Mouse (Mus musculus) lung, embryonic 15.5 days (tissue): ENCODE results near the gene Hus1b. TPM values are rescaled to one million over a fixed set of nuclear protein-coding genes. Genes with fewer than 3 reads are reported as not detected.
A peak's percentile ranks its signal among the peaks of the same experiment; 100 is the strongest.

ENCODE experiments used
- ATAC-seq: fragments of 200-750 bp; cut with Nextera tagmentation; 2 replicates; pipeline ENCODE4 v1.8.0; 2017; ENCODE audit warnings: moderate number of reproducible peaks, borderline replicate concordance; ENCODE audit not compliant: low FRiP score, low TSS enrichment; ENCODE audit errors: extremely low read depth
- H3K27ac ChIP-seq: fragments of 300-500 bp; sonication (generic); 2 replicates; pipeline ENCODE4 v1.5.1; 2015; ENCODE audit warnings: moderate library complexity, mild to moderate bottlenecking, inconsistent platforms
- H3K27me3 ChIP-seq: fragments of 300-500 bp; sonication (generic); 2 replicates; pipeline ENCODE4 v1.6.1; 2015; ENCODE audit warnings: inconsistent platforms
- H3K36me3 ChIP-seq: fragments of 300-500 bp; sonication (generic); 2 replicates; pipeline ENCODE4 v1.6.1; 2015; ENCODE audit warnings: inconsistent platforms
- H3K4me1 ChIP-seq: fragments of 300-500 bp; sonication (generic); 2 replicates; pipeline ENCODE4 v1.6.1; 2015; ENCODE audit warnings: inconsistent platforms
- H3K4me2 ChIP-seq: fragments of 300-500 bp; sonication (generic); 2 replicates; pipeline ENCODE4 v1.6.1; 2015; ENCODE audit warnings: inconsistent platforms, mild to moderate bottlenecking, moderate library complexity
- H3K4me3 ChIP-seq: fragments of 300-500 bp; sonication (generic); 2 replicates; pipeline ENCODE4 v1.5.1; 2015; ENCODE audit warnings: mild to moderate bottlenecking, inconsistent platforms
- H3K9ac ChIP-seq: fragments of 300-500 bp; sonication (generic); 2 replicates; pipeline ENCODE4 v1.6.1; 2015; ENCODE audit warnings: inconsistent platforms
- H3K9me3 ChIP-seq: fragments of 300-500 bp; sonication (generic); 2 replicates; pipeline ENCODE4 v1.6.1; 2016; ENCODE audit warnings: inconsistent platforms
- WGBS: fragments of 180-500 bp; shearing (Covaris S2); methylation state at CpG from one replicate; pipeline ENCODE4 v1.1.7; 2015; 5-methylcytosine and 5-hydroxymethylcytosine counted together
- polyA plus RNA-seq: library from polyadenylated mRNA; unstranded; fragments of >200 nt; fragmentation: Nextera tagmentation; extraction: Ambion mirVana; gene quantifications from 2 replicates; pipeline ENCODE4 v1.2.1, GENCODE M21; 2015

The Hus1b gene
- polyA plus RNA-seq, 1 experiment from 2014 or later, result not detected

DNA sequence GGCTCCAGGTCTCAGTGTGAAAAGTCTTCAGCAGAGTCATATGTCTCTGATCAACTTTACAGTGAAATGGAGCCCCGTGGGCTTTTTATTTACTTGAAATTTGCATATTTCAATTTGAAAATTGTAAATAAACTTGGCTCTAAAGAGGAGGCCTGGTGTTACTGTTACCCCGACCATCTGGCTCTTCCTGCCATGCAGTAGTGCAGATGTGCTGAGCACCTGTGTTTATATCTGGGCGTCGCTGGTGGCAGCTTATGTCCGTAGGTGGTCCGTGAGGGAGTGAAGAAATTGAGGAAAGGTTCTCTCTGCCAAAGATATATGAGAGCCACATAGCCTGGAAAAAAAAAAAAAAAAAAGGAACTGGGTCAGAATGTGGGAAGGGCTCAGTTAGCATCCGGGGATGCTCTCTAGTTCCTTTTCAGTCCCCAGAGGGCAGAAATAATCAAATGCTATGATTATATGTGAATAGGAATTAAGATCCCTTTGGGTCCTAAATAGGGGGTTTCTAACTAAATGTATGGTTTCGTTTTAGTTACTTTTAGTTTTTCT, 29.1 kb upstream of the Hus1b start:
- WGBS, result 30% methylated on average over 8 of the region's 8 CpGs
- Histone ChIP-seq H3K4me2 (no peak overlapping the region), H3K36me3 (no peaks in the 10 kb centered on the region), H3K9me3 (no peaks in the 10 kb centered on the region), H3K27me3 (no peaks in the 10 kb centered on the region), H3K27ac (no peak overlapping the region), H3K4me1 (peaks cover 9% of the 10 kb centered on the region), H3K9ac (no peak overlapping the region), H3K4me3 (no peak overlapping the region)
- no peak for ATAC-seq

DNA sequence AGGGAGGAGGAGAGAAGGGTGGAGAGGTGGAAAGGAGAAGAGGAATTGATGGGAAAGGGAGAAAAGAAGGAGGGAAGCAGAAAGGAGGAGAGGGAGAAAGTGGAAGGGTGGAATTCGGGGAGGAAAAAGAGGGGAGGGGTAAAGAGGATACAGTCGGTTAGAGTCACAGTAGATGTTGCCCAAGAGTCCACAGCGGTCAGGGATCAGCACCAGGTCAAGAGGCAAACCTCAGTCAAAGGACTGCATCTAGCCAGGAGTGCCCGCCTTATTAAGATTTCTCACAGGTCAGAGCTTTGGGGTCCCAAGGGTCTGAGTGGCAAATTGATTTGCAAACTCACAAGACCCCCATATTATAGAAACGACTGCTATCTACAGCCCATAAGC, 26.7 kb upstream of the Hus1b start:
- H3K4me1 ChIP-seq, result peaks cover 16% of the 10 kb centered on the region
- H3K27ac ChIP-seq, result peak overlapping the region; percentile 92; the same call in 1 of the 2 replicates
- peak overlapping the region; percentile 62 for H3K4me2 ChIP-seq
- no peaks in the 10 kb centered on the region for H3K36me3 ChIP-seq
- H3K9me3 ChIP-seq, result no peaks in the 10 kb centered on the region
- 21% methylated on average over 5 of the region's 5 CpGs for WGBS
- no peaks in the 10 kb centered on the region for H3K27me3 ChIP-seq
- H3K4me3 ChIP-seq, result peak overlapping the region; percentile 96
- peak; percentile 56; the same call in 1 of the 2 replicates for ATAC-seq
- peak overlapping the region; percentile 91 for H3K9ac ChIP-seq

DNA sequence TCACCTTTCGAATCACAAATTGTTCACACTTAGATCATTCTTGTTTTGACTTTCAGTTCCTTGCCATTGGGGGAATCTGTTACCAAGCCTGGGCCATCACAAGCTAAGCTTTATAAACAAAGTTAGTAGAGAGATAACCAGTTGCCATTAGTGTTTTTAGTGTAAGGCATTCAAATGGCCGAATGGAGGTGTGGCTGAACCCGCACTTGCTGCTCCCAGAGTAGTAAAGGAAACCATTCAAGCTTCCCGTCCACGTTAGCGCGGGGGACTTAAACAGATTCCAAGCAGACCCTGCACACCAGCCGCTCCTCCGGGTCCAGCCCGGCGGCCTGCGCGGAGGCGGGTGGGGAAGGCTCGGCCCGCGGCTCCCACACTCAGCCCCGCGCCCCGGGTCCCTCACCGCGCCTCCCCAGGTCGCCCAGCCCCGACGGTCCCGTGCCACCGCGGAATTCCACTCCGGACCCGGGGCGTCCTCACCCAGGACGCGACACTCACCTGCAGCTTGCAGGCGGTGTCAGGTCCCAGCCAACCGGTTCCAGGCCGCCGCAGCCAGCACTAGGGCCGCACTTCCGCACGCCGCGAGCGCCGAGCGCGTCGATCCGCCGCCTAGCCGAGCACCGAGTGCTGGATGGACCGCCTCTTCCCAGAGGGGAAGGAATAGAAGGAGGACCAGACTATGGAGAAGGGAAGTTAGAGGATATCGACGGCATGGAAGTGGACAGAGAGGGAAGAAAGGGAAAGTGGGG, 26.1 kb upstream of the Hus1b start, which contains the start of the genes Exoc2 and Gm5447:
Gene Exoc2 (minus strand): TSS at position 593 of the 746 bp plus-strand sequence.
Gene Gm5447 (plus strand): TSS at position 704 of the 746 bp plus-strand sequence.
- Histone ChIP-seq H3K9ac (peak within 1 kb of the TSS; percentile 91), H3K4me2 (peak within 1 kb of the TSS; percentile 62), H3K36me3 (no peaks in the 10 kb centered on the region), H3K27ac (peak within 1 kb of the TSS; percentile 92), H3K9me3 (no peaks in the 10 kb centered on the region), H3K4me1 (peaks cover 21% of the 10 kb centered on the region), H3K4me3 (peak within 1 kb of the TSS; percentile 96), H3K27me3 (no peaks in the 10 kb centered on the region)
- ATAC-seq, result peak; percentile 96
- under 1% methylated on average over 48 of the region's 54 CpGs for WGBS

DNA sequence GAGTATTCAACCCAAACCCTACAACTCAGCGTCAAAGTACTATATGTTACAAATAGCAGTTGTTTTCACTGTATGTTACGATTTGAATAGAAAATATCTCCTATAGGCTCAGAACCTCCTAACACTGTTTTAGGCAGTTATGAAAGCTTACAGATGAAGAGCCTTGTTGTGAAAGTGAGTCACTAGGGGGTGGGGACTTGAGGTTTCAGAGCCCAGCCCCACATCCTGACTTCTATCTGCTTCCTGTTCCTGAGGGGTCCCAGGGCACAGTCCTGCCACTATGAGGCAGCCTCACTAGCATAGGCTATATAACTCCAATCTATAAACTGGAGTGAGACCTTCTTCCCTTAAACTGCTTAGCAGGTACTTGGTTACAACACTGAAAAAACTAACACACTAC, 24.5 kb upstream of the Hus1b start:
- Histone ChIP-seq H3K27ac (no peak overlapping the region), H3K27me3 (no peaks in the 10 kb centered on the region), H3K36me3 (no peaks in the 10 kb centered on the region), H3K9me3 (no peaks in the 10 kb centered on the region), H3K4me3 (no peak overlapping the region), H3K4me2 (no peak overlapping the region), H3K9ac (no peak overlapping the region), H3K4me1 (peaks cover 29% of the 10 kb centered on the region)
- ATAC-seq, result no peak
- WGBS, result 85% methylated on average over 2 of the region's 2 CpGs

DNA sequence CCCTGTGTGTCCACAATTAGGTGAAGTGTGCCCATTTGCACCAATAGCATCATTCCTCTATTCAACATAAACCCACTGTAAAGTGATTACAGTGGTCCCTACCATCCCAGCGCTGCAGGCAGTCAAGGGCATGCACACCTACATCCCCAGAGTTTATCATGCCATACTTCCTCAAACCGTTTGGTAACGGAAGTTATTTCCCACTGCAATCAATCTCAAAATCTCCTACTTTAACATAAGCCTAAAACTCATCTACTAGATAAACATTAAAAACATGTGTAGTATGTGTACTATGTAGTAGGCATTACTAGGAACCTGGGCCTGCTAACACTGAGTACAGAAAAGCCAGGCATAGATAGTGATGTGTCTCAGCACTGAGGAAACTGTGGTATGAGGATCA, 23.5 kb upstream of the Hus1b start:
- Histone ChIP-seq H3K27ac (no peak overlapping the region), H3K4me1 (peaks cover 33% of the 10 kb centered on the region), H3K9me3 (no peaks in the 10 kb centered on the region), H3K9ac (no peak overlapping the region), H3K36me3 (no peaks in the 10 kb centered on the region), H3K4me3 (no peak overlapping the region), H3K4me2 (no peak overlapping the region), H3K27me3 (no peaks in the 10 kb centered on the region)
- 69% methylated on average over 3 of the region's 3 CpGs for WGBS
- ATAC-seq, result no peak

DNA sequence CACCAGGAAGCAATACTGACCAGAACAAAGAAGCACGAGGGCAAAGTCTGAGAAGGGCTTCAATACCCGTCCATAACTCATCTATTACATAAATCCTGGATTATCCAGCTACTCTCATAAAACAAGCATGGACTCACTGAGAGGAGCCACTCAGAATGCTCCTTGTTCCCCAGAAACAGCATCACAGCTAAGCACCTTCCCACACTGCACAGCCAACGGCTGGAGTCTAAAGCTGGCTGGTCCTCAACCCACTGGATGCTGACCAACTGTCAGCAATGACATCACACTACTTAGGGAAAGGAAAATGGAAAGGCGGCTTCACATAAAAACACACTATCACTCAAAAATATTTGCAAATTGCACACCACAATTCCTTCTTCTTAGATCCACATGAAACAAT, 20.8 kb upstream of the Hus1b start:
- H3K4me2 ChIP-seq, result no peak overlapping the region
- H3K9me3 ChIP-seq, result no peaks in the 10 kb centered on the region
- 48% methylated on average over 4 of the region's 4 CpGs for WGBS
- ATAC-seq, result no peak
- H3K36me3 ChIP-seq, result no peaks in the 10 kb centered on the region
- peaks cover 32% of the 10 kb centered on the region for H3K4me1 ChIP-seq
- H3K27me3 ChIP-seq, result no peaks in the 10 kb centered on the region
- H3K9ac ChIP-seq, result no peak overlapping the region
- H3K4me3 ChIP-seq, result no peak overlapping the region
- H3K27ac ChIP-seq, result no peak overlapping the region

DNA sequence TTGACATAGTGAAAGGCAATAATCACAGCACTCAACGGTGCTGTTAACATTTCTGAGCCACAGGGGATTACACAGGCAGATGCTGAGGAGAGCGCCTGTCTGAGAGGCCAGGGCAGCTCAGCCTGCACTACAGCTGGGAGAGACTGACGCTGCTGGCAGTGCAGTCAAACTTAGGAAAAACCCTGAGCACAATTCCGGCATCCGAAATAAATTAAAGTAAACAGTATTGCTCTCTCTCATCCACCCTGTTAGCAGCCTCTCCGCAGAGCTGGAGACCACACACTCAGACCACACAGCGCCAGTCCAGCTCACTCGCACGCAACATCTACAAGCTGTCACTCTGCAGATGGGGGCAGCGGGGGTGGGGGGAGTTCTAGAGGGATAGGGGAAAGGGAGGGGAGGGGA, 18.9 kb upstream of the Hus1b start:
- no peaks in the 10 kb centered on the region for H3K36me3 ChIP-seq
- WGBS, result 17% methylated on average over 10 of the region's 10 CpGs
- no peak overlapping the region for H3K9ac ChIP-seq
- peak; percentile 95 for ATAC-seq
- H3K27ac ChIP-seq, result peak overlapping the region; percentile 69
- H3K4me3 ChIP-seq, result no peak overlapping the region
- H3K4me1 ChIP-seq, result peaks cover 27% of the 10 kb centered on the region
- H3K9me3 ChIP-seq, result no peaks in the 10 kb centered on the region
- H3K27me3 ChIP-seq, result no peaks in the 10 kb centered on the region
- H3K4me2 ChIP-seq, result peak overlapping the region; percentile 22

DNA sequence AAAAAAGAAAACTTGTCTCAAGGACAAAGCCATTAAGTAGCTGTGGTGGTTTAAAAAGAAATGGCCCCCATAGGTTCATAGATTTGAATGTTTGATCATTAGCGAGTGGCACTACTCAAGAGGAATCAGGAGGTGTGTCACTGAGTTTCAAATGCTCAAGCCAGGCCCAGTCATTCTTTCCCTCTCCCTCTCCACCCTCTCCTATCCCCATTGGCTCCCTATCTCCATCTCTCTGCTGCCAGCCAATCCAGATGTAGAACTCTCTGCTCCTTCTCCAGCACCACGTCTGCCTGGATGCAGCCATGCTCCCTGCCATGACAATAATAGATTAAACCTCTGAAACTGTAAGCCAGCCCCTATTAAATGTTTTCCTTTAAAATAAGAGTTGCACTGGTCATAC, 14.4 kb upstream of the Hus1b start:
- Histone ChIP-seq H3K4me1 (peaks cover 7% of the 10 kb centered on the region), H3K4me2 (no peak overlapping the region), H3K27ac (no peak overlapping the region), H3K27me3 (no peaks in the 10 kb centered on the region), H3K4me3 (no peak overlapping the region), H3K36me3 (no peaks in the 10 kb centered on the region), H3K9me3 (no peaks in the 10 kb centered on the region), H3K9ac (no peak overlapping the region)
- ATAC-seq, result no peak
- 53% methylated on average over 2 of the region's 2 CpGs for WGBS

DNA sequence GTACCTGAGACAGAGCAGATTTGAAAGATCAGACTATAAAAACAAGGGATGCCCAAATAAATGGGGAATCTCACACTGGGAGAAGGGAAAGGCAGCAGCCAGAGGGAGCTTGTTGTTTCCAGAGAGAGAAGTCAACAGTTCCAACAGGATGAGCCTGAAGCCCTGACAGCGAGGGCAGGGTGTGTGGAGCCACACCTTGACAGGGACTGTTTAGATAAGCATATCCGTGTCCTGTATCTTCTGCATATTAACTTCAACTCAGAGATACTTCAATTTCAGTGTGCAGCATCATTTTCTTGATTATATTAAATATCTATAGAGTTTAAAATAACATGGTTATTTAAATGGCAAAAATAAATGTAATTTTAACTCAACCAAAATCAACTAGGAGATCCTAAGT, 13.2 kb upstream of the Hus1b start:
- WGBS, result 81% methylated on average over 2 of the region's 2 CpGs
- H3K9me3 ChIP-seq, result no peaks in the 10 kb centered on the region
- no peak overlapping the region for H3K27ac ChIP-seq
- H3K36me3 ChIP-seq, result no peaks in the 10 kb centered on the region
- H3K27me3 ChIP-seq, result no peaks in the 10 kb centered on the region
- no peak overlapping the region for H3K9ac ChIP-seq
- no peak overlapping the region for H3K4me3 ChIP-seq
- no peak for ATAC-seq
- no peak overlapping the region for H3K4me2 ChIP-seq
- peaks cover 4% of the 10 kb centered on the region for H3K4me1 ChIP-seq

GRCm38 (mm10) chr13:30953580-30953979, 6.0 kb upstream of the Hus1b start:
- Histone ChIP-seq H3K27me3 (no peaks in the 10 kb centered on the region), H3K9me3 (no peaks in the 10 kb centered on the region), H3K4me1 (0 out of 2 replicates have a peak, but pooled peaks cover 2% of the 10 kb centered on the region), H3K27ac (no peak overlapping the region), H3K4me2 (no peak overlapping the region), H3K36me3 (no peaks in the 10 kb centered on the region), H3K9ac (no peak overlapping the region), H3K4me3 (no peak overlapping the region)
- no peak for ATAC-seq
- 5% methylated on average over 1 of the region's 1 CpGs for WGBS

GRCm38 (mm10) chr13:30952044-30952443, 4.5 kb upstream of the Hus1b start:
- Histone ChIP-seq H3K27ac (no peak overlapping the region), H3K9ac (no peak overlapping the region), H3K4me2 (no peak overlapping the region), H3K27me3 (no peaks in the 10 kb centered on the region), H3K4me1 (peaks cover 10% of the 10 kb centered on the region), H3K9me3 (no peaks in the 10 kb centered on the region), H3K4me3 (no peak overlapping the region), H3K36me3 (peaks cover 4% of the 10 kb centered on the region; the same call in 1 of the 2 replicates)
- WGBS, result 65% methylated on average over 2 of the region's 2 CpGs
- ATAC-seq, result no peak

- WGBS, result 90% methylated on average over 9 of the region's 9 CpGs
- Histone ChIP-seq H3K9me3 (no peaks in the 10 kb centered on the region), H3K4me3 (no peak overlapping the region), H3K27ac (no peak overlapping the region), H3K36me3 (peaks cover 4% of the 10 kb centered on the region; the same call in 1 of the 2 replicates), H3K4me2 (no peak overlapping the region), H3K27me3 (no peaks in the 10 kb centered on the region), H3K9ac (no peak overlapping the region), H3K4me1 (peaks cover 15% of the 10 kb centered on the region)
- no peak for ATAC-seq
Observed at GRCm38 (mm10) chr13:30949181-30949580, 1.6 kb upstream of the Hus1b start.
